ENCODE assay signal across 23 mouse cellular contexts in genomic region chr16:91628673-91629072, GRCm38 (mm10). TPM values are rescaled to one million over a fixed set of nuclear protein-coding genes. Genes with fewer than 3 reads are reported as not detected.
A peak's percentile ranks its signal among the peaks of the same experiment; 100 is the strongest.
DNase-seq lines count a peak whose midpoint lies in the region; ATAC-seq and TF ChIP-seq lines count a peak whose summit lies in the region.
"Had no signal": no experiment of that assay in that cellular context is flagged by ENCODE, and none has a peak within 500 bp of the region (broad histone marks: within the 10 kb centered on the region; RNA-seq: fewer than 3 reads in every experiment).

No protein-coding gene starts in this region.

- WGBS in forebrain, embryonic 11.5 days, result 93% methylated on average over 3 of the region's 3 CpGs
- 92% methylated on average over 3 of the region's 3 CpGs for WGBS in forebrain, embryonic 14.5 days
- WGBS in bone marrow, adult 2 months, result 38% methylated on average over 3 of the region's 3 CpGs
- 94% methylated on average over 3 of the region's 3 CpGs for WGBS in limb, embryonic 10.5 days

- no peaks in the 10 kb centered on the region for H3K27me3 ChIP-seq in forebrain, embryonic 11.5 days (ENCODE audit: control insufficient read depth, insufficient read depth, low read length)
- H3K27me3 ChIP-seq in forebrain, embryonic 14.5 days (replicated peaks; ENCODE audit: control insufficient read depth, insufficient read depth, low read length), result no peaks in the 10 kb centered on the region
- no peaks in the 10 kb centered on the region for H3K27me3 ChIP-seq in limb, embryonic 10.5 days (ENCODE audit: low read depth, poor library complexity, severe bottlenecking)
- H3K27me3 ChIP-seq: CH12.LX; forebrain, embryonic 15.5 days; hindbrain, embryonic 12.5 days; hindbrain, embryonic 15.5 days had no signal

- ATAC-seq in forebrain, embryonic 11.5 days (replicated peaks; ENCODE audit: low FRiP score), result no peak
- no peak for ATAC-seq in forebrain, embryonic 14.5 days
- ATAC-seq in megakaryocyte progenitor cell, adult 5-6 weeks (replicated peaks; ENCODE audit: poor library complexity), result peak; percentile 77
- ATAC-seq in inflammation-experienced regulatory T-cells, adult 6 months, result no peak
- ATAC-seq: forebrain, embryonic 15.5 days; intestine, embryonic 16.5 days had no signal

- no peak overlapping the region for H3K9ac ChIP-seq in forebrain, embryonic 11.5 days (ENCODE audit: low read length)
- no peak overlapping the region for H3K9ac ChIP-seq in forebrain, embryonic 14.5 days (ENCODE audit: low read length)
- H3K9ac ChIP-seq: forebrain, embryonic 15.5 days; hindbrain, embryonic 12.5 days; hindbrain, embryonic 15.5 days had no signal

- TF ChIP-seq CTCF in bone marrow, adult 2 months (IDR thresholded peaks at IDR 0.05; ENCODE audit: control insufficient read depth, insufficient read depth, low read length), result no peak

- peaks cover 13% of the 10 kb centered on the region; the same call in 1 of the 2 replicates for H3K36me3 ChIP-seq in forebrain, embryonic 11.5 days (ENCODE audit: control insufficient read depth, insufficient read depth, low read length)
- peaks cover 86% of the 10 kb centered on the region for H3K36me3 ChIP-seq in forebrain, embryonic 14.5 days (ENCODE audit: control insufficient read depth, insufficient read depth, low read length)
- peaks cover 98% of the 10 kb centered on the region for H3K36me3 ChIP-seq in limb, embryonic 10.5 days

- H3K4me1 ChIP-seq in forebrain, embryonic 11.5 days (replicated peaks; ENCODE audit: control insufficient read depth, insufficient read depth, low read length), result no peaks in the 10 kb centered on the region
- H3K4me1 ChIP-seq in forebrain, embryonic 14.5 days (ENCODE audit: control insufficient read depth, insufficient read depth, low read length), result no peaks in the 10 kb centered on the region
- H3K4me1 ChIP-seq in bone marrow, adult 2 months (ENCODE audit: control insufficient read depth, insufficient read depth, low read length), result peaks cover 13% of the 10 kb centered on the region
- no peaks in the 10 kb centered on the region for H3K4me1 ChIP-seq in limb, embryonic 10.5 days
- H3K4me1 ChIP-seq: forebrain, embryonic 10.5 days; forebrain, embryonic 15.5 days; hindbrain, embryonic 12.5 days; hindbrain, embryonic 15.5 days had no signal

- no peak overlapping the region for H3K4me3 ChIP-seq in forebrain, embryonic 11.5 days (ENCODE audit: low read depth, low read length)
- no peak overlapping the region for H3K4me3 ChIP-seq in forebrain, embryonic 14.5 days (ENCODE audit: low read depth, low read length)
- no peak overlapping the region for H3K4me3 ChIP-seq in bone marrow, adult 2 months (replicated peaks; ENCODE audit: control insufficient read depth, low read depth, low read length)
- no peak overlapping the region for H3K4me3 ChIP-seq in limb, embryonic 10.5 days
- H3K4me3 ChIP-seq: forebrain, embryonic 10.5 days; forebrain, embryonic 15.5 days; hindbrain, embryonic 12.5 days; hindbrain, embryonic 15.5 days had no signal

- peak; percentile 27 for DNase-seq in forebrain, embryonic 11.5 days (ENCODE audit: low spot score)
- no peak for DNase-seq in forebrain, embryonic 14.5 days (ENCODE audit: low spot score)
- no peak for DNase-seq in limb, embryonic 10.5 days (ENCODE audit: low spot score)
- DNase-seq: adrenal gland, adult 8-10 months; adrenal gland, postnatal 25 days; B cell, adult 2 months; cerebellum, adult 18-20 months; cerebellum, adult 9-10 months; cerebellum, postnatal 14 days; gastrocnemius, postnatal 10 days; gastrocnemius, postnatal 36 days; heart, adult 11 months had no signal

- no peaks in the 10 kb centered on the region for H3K9me3 ChIP-seq in forebrain, embryonic 11.5 days (ENCODE audit: control insufficient read depth, low read length)
- no peaks in the 10 kb centered on the region for H3K9me3 ChIP-seq in forebrain, embryonic 14.5 days (replicated peaks; ENCODE audit: control insufficient read depth, low read length)
- H3K9me3 ChIP-seq in limb, embryonic 10.5 days (replicated peaks), result no peaks in the 10 kb centered on the region
- H3K9me3 ChIP-seq: forebrain, embryonic 10.5 days; forebrain, embryonic 15.5 days; G1E; hindbrain, embryonic 12.5 days; hindbrain, embryonic 15.5 days had no signal

- no peak overlapping the region for H3K27ac ChIP-seq in forebrain, embryonic 11.5 days (ENCODE audit: low read depth, low read length)
- no peak overlapping the region for H3K27ac ChIP-seq in forebrain, embryonic 14.5 days (ENCODE audit: low read depth, low read length)
- H3K27ac ChIP-seq in bone marrow, adult 2 months (ENCODE audit: control insufficient read depth, insufficient read depth, low read depth, low read length, poor library complexity), result peak overlapping the region; percentile 47; the same call in 1 of the 2 replicates
- no peak overlapping the region for H3K27ac ChIP-seq in limb, embryonic 10.5 days
- H3K27ac ChIP-seq: forebrain, embryonic 10.5 days; forebrain, embryonic 15.5 days; hindbrain, embryonic 12.5 days; hindbrain, embryonic 15.5 days had no signal

- H3K4me2 ChIP-seq in forebrain, embryonic 11.5 days (ENCODE audit: low read depth, low read length, severe bottlenecking), result no peak overlapping the region
- H3K4me2 ChIP-seq in forebrain, embryonic 14.5 days (ENCODE audit: low read length), result no peak overlapping the region
- H3K4me2 ChIP-seq: forebrain, embryonic 15.5 days; heart, embryonic 11.5 days; hindbrain, embryonic 12.5 days; hindbrain, embryonic 15.5 days had no signal

- no peak for TF ChIP-seq POLR2A in bone marrow, adult 2 months (IDR thresholded peaks at IDR 0.05; ENCODE audit: borderline replicate concordance, control insufficient read depth, low read depth, low read length)

RNA-seq across cellular contexts. Expression of gene Dnajc28, which starts 9.8 kb away (rescaled TPM):
- polyA plus RNA-seq in forebrain, embryonic 11.5 days (2014; fragmentation: Nextera tagmentation; extraction: Ambion mirVana), result 4.5 and 4.7 TPM in 2 replicates
- polyA plus RNA-seq in forebrain, embryonic 14.5 days (2014; fragmentation: Nextera tagmentation; extraction: Ambion mirVana), result 7.2 and 8.4 TPM in 2 replicates
- polyA plus RNA-seq in bone marrow, adult 2 months (2011; ENCODE audit: insufficient read depth, insufficient read length, low replicate concordance, missing spikeins), result 1.6 and 1.9 TPM in 2 replicates
- total RNA-seq in megakaryocyte progenitor cell, adult 5-6 weeks (2015), result 2.3 and 3.9 TPM in 2 replicates
- 4.1 and 5.7 TPM in 2 replicates for total RNA-seq in megakaryocyte progenitor cell, adult 5-6 weeks (2017)
- under 1 TPM; 0.56 to 0.62 (median 0.62) TPM for polyA plus RNA-seq in inflammation-experienced regulatory T-cells, adult 6 months (2017; shearing (Covaris generic))
- 3.0 and 4.6 TPM in 2 replicates for polyA plus RNA-seq in limb, embryonic 10.5 days (2016; fragmentation: Nextera tagmentation; extraction: Ambion mirVana)

RNA-seq across cellular contexts. Expression of gene Gart, which starts 18.1 kb away (rescaled TPM):
- 145 and 150 TPM in 2 replicates for polyA plus RNA-seq in forebrain, embryonic 11.5 days (2014; fragmentation: Nextera tagmentation; extraction: Ambion mirVana)
- polyA plus RNA-seq in forebrain, embryonic 14.5 days (2014; fragmentation: Nextera tagmentation; extraction: Ambion mirVana), result 64.9 and 66.7 TPM in 2 replicates
- polyA plus RNA-seq in bone marrow, adult 2 months (2011; ENCODE audit: insufficient read depth, insufficient read length, low replicate concordance, missing spikeins), result 70.5 and 94.2 TPM in 2 replicates
- 148 and 162 TPM in 2 replicates for total RNA-seq in megakaryocyte progenitor cell, adult 5-6 weeks (2015)
- 438 and 506 TPM in 2 replicates for total RNA-seq in megakaryocyte progenitor cell, adult 5-6 weeks (2017)
- 10 to 100 TPM; 49.5 to 76.2 (median 64.5) TPM for polyA plus RNA-seq in inflammation-experienced regulatory T-cells, adult 6 months (2017; shearing (Covaris generic))
- polyA plus RNA-seq in limb, embryonic 10.5 days (2016; fragmentation: Nextera tagmentation; extraction: Ambion mirVana), result 178 and 199 TPM in 2 replicates

RNA-seq across cellular contexts. Expression of gene Son, which starts 18.6 kb away (rescaled TPM):
- 140 and 150 TPM in 2 replicates for polyA plus RNA-seq in forebrain, embryonic 11.5 days (2014; fragmentation: Nextera tagmentation; extraction: Ambion mirVana)
- polyA plus RNA-seq in forebrain, embryonic 14.5 days (2014; fragmentation: Nextera tagmentation; extraction: Ambion mirVana), result 126 and 131 TPM in 2 replicates
- polyA plus RNA-seq in bone marrow, adult 2 months (2011; ENCODE audit: insufficient read depth, insufficient read length, low replicate concordance, missing spikeins), result 132 and 165 TPM in 2 replicates
- 332 and 375 TPM in 2 replicates for total RNA-seq in megakaryocyte progenitor cell, adult 5-6 weeks (2015)
- 178 and 233 TPM in 2 replicates for total RNA-seq in megakaryocyte progenitor cell, adult 5-6 weeks (2017)
- 100 to 1,000 TPM; 128 to 236 (median 180) TPM for polyA plus RNA-seq in inflammation-experienced regulatory T-cells, adult 6 months (2017; shearing (Covaris generic))
- polyA plus RNA-seq in limb, embryonic 10.5 days (2016; fragmentation: Nextera tagmentation; extraction: Ambion mirVana), result 105 and 122 TPM in 2 replicates

RNA-seq across cellular contexts. Expression of gene Tmem50b, which starts 31.1 kb away (rescaled TPM):
- 36.4 and 42.4 TPM in 2 replicates for polyA plus RNA-seq in forebrain, embryonic 11.5 days (2014; fragmentation: Nextera tagmentation; extraction: Ambion mirVana)
- 105 and 111 TPM in 2 replicates for polyA plus RNA-seq in forebrain, embryonic 14.5 days (2014; fragmentation: Nextera tagmentation; extraction: Ambion mirVana)
- 7.3 and 17.5 TPM in 2 replicates for polyA plus RNA-seq in bone marrow, adult 2 months (2011; ENCODE audit: insufficient read depth, insufficient read length, low replicate concordance, missing spikeins)
- 51.9 and 59.3 TPM in 2 replicates for total RNA-seq in megakaryocyte progenitor cell, adult 5-6 weeks (2015)
- total RNA-seq in megakaryocyte progenitor cell, adult 5-6 weeks (2017), result 42.9 and 44.3 TPM in 2 replicates
- polyA plus RNA-seq in inflammation-experienced regulatory T-cells, adult 6 months (2017; shearing (Covaris generic)), result 10 to 100 TPM; 28.2 to 36.1 (median 34.2) TPM
- polyA plus RNA-seq in limb, embryonic 10.5 days (2016; fragmentation: Nextera tagmentation; extraction: Ambion mirVana), result 19.8 and 25.7 TPM in 2 replicates

RNA-seq across cellular contexts. Expression of gene Donson, which starts 59.9 kb away (rescaled TPM):
- 42.1 and 42.7 TPM in 2 replicates for polyA plus RNA-seq in forebrain, embryonic 11.5 days (2014; fragmentation: Nextera tagmentation; extraction: Ambion mirVana)
- 15.3 and 19.9 TPM in 2 replicates for polyA plus RNA-seq in forebrain, embryonic 14.5 days (2014; fragmentation: Nextera tagmentation; extraction: Ambion mirVana)
- 15.2 and 18.0 TPM in 2 replicates for polyA plus RNA-seq in bone marrow, adult 2 months (2011; ENCODE audit: insufficient read depth, insufficient read length, low replicate concordance, missing spikeins)
- total RNA-seq in megakaryocyte progenitor cell, adult 5-6 weeks (2015), result 16.4 and 17.0 TPM in 2 replicates
- total RNA-seq in megakaryocyte progenitor cell, adult 5-6 weeks (2017), result 20.4 and 33.7 TPM in 2 replicates
- 10 to 100 TPM; 16.4 to 30.5 (median 17.6) TPM for polyA plus RNA-seq in inflammation-experienced regulatory T-cells, adult 6 months (2017; shearing (Covaris generic))
- 41.0 and 43.2 TPM in 2 replicates for polyA plus RNA-seq in limb, embryonic 10.5 days (2016; fragmentation: Nextera tagmentation; extraction: Ambion mirVana)
